Mouse (Mus musculus) urinary bladder, adult 18-20 months (tissue): ENCODE data around the gene Pmp22.

ENCODE experiments used
- DNase-seq, 2 experiments: peaks; one replicate each; pipeline ENCODE4 v3.0.0; 2022; ENCODE audit warnings: low spot score in 2 of 2, mixed read lengths in 2 of 2

Pmp22 gene

GRCm38 (mm10) chr11:63127513-63127912 lies 1.3 kb upstream of the Pmp22 start:
- DNase-seq, result no peak

GRCm38 (mm10) chr11:63129375-63129774 lies 593 bp downstream of the Pmp22 start:
- no peak for DNase-seq

GRCm38 (mm10) chr11:63129840-63130239 lies 1.1 kb downstream of the Pmp22 start:
- no peak for DNase-seq

- DNase-seq, result peak in 1 of 2 experiments; percentile 80
These were observed 1.7 kb downstream of the Pmp22 start for GRCm38 (mm10) chr11:63130497-63130896.

GRCm38 (mm10) chr11:63131001-63131692 lies 2.4 kb downstream of the Pmp22 start:
- peak; percentile 44 to 74 for DNase-seq

GRCm38 (mm10) chr11:63131693-63132040 lies 2.9 kb downstream of the Pmp22 start:
- DNase-seq, result no peak

- DNase-seq, result no peak
These were observed 3.3 kb downstream of the Pmp22 start for GRCm38 (mm10) chr11:63132151-63132500.

- DNase-seq, result peak; percentile 35 to 75
These were observed 4.0 kb downstream of the Pmp22 start for GRCm38 (mm10) chr11:63132501-63133435.

- no peak for DNase-seq
These were observed 5.2 kb downstream of the Pmp22 start for GRCm38 (mm10) chr11:63134021-63134420.

GRCm38 (mm10) chr11:63134742-63135482 lies 6.1 kb downstream of the Pmp22 start:
- no peak for DNase-seq

GRCm38 (mm10) chr11:63135622-63136021 lies 6.8 kb downstream of the Pmp22 start:
- DNase-seq, result peak; percentile 84 to 85

- no peak for DNase-seq
These were observed 7.4 kb downstream of the Pmp22 start for GRCm38 (mm10) chr11:63136205-63136604.

GRCm38 (mm10) chr11:63136836-63137416 lies 8.1 kb downstream of the Pmp22 start:
- no peak for DNase-seq

- DNase-seq, result no peak
These were observed 10.0 kb downstream of the Pmp22 start for GRCm38 (mm10) chr11:63138739-63139138.

- DNase-seq, result no peak
These were observed 13.5 kb downstream of the Pmp22 start for GRCm38 (mm10) chr11:63142311-63142710.

- no peak for DNase-seq
These were observed 14.0 kb downstream of the Pmp22 start for GRCm38 (mm10) chr11:63142816-63143215.

GRCm38 (mm10) chr11:63143486-63143885 lies 14.7 kb downstream of the Pmp22 start:
- no peak for DNase-seq

GRCm38 (mm10) chr11:63146601-63147000 lies 17.8 kb downstream of the Pmp22 start:
- DNase-seq, result no peak

GRCm38 (mm10) chr11:63148276-63148675 lies 19.5 kb downstream of the Pmp22 start:
- DNase-seq, result no peak

- DNase-seq, result no peak
These were observed 23.1 kb downstream of the Pmp22 start for GRCm38 (mm10) chr11:63151857-63152256.

- DNase-seq, result no peak
These were observed 28.3 kb downstream of the Pmp22 start for GRCm38 (mm10) chr11:63157117-63157516.

- no peak for DNase-seq
These were observed 32.1 kb downstream of the Pmp22 start for GRCm38 (mm10) chr11:63160926-63161325.
